Mouse (Mus musculus) retina, postnatal 7 days (tissue): ENCODE data around the gene Arvcf.
A peak's percentile ranks its signal among the peaks of the same experiment; 100 is the strongest.

Experiments
- DNase-seq: peaks from one replicate; pipeline ENCODE4 v3.0.0-alpha.2; 2012; ENCODE audit warnings: low read depth, low spot score

Gene Arvcf

GRCm38 (mm10) chr16:18388583-18389435 lies 40.8 kb downstream of the Arvcf start:
- DNase-seq = no peak

GRCm38 (mm10) chr16:18390399-18390798 lies 42.4 kb downstream of the Arvcf start:
- DNase-seq = no peak

- DNase-seq = no peak
Observed at GRCm38 (mm10) chr16:18391127-18391526, 43.1 kb downstream of the Arvcf start.

- no peak for DNase-seq
Observed at GRCm38 (mm10) chr16:18391728-18392127, 43.7 kb downstream of the Arvcf start.

- peak; percentile 56 for DNase-seq
Observed at GRCm38 (mm10) chr16:18392469-18393426, 44.8 kb downstream of the Arvcf start.

GRCm38 (mm10) chr16:18393595-18393994 lies 45.6 kb downstream of the Arvcf start:
- no peak for DNase-seq

- no peak for DNase-seq
Observed at GRCm38 (mm10) chr16:18394056-18394455, 46.1 kb downstream of the Arvcf start.

- DNase-seq = no peak
Observed at GRCm38 (mm10) chr16:18394777-18395619, 47.0 kb downstream of the Arvcf start.

- DNase-seq = no peak
Observed at GRCm38 (mm10) chr16:18395620-18396036, 47.6 kb downstream of the Arvcf start.

- no peak for DNase-seq
Observed at GRCm38 (mm10) chr16:18396201-18396600, 48.2 kb downstream of the Arvcf start.

- DNase-seq = no peak
Observed at GRCm38 (mm10) chr16:18396791-18397621, 49.0 kb downstream of the Arvcf start.

- DNase-seq = no peak
Observed at GRCm38 (mm10) chr16:18400028-18400427, 52.0 kb downstream of the Arvcf start.

- no peak for DNase-seq
Observed at GRCm38 (mm10) chr16:18400472-18401216, 52.7 kb downstream of the Arvcf start.

- DNase-seq = no peak
Observed at GRCm38 (mm10) chr16:18403285-18403684, 55.3 kb downstream of the Arvcf start.

GRCm38 (mm10) chr16:18405091-18405854 lies 57.3 kb downstream of the Arvcf start:
- DNase-seq = no peak

- no peak for DNase-seq
Observed at GRCm38 (mm10) chr16:18405876-18406275, 57.9 kb downstream of the Arvcf start.

GRCm38 (mm10) chr16:18406293-18406692 lies 58.3 kb downstream of the Arvcf start:
- DNase-seq = no peak

GRCm38 (mm10) chr16:18407912-18408311 lies 59.9 kb downstream of the Arvcf start:
- no peak for DNase-seq

GRCm38 (mm10) chr16:18409776-18410175 lies 61.8 kb downstream of the Arvcf start:
- DNase-seq = no peak
